Mouse (Mus musculus) E14TG2a.4 (cell line): ENCODE results near the gene Cdkl5.

Source experiments
- H3K27me3 ChIP-seq: 2 replicates; pipeline ENCODE4 v1.6.1; 2014; ENCODE audit warnings: low read length, control low read depth; ENCODE audit not compliant: insufficient read depth
- H3K36me3 ChIP-seq: 2 replicates; pipeline ENCODE4 v1.6.1; 2014; ENCODE audit warnings: low read length, control low read depth; ENCODE audit not compliant: insufficient read depth
- H3K4me1 ChIP-seq: replicated peaks from 2 replicates; pipeline ENCODE4 v1.6.1; 2014; ENCODE audit warnings: low read depth, low read length, control low read depth
- H3K4me3 ChIP-seq: replicated peaks from 2 replicates; pipeline ENCODE4 v1.5.1; 2014; ENCODE audit warnings: mild to moderate bottlenecking, low read length
- H3K9me3 ChIP-seq: 2 replicates; pipeline ENCODE4 v1.6.1; 2014; ENCODE audit warnings: low read length, control low read depth
- CTCF ChIP-seq: conservative IDR thresholded peaks from 2 replicates; pipeline ENCODE4 v1.5.1; 2014; ENCODE audit warnings: low read length
- NANOG ChIP-seq: IDR thresholded peaks from 2 replicates; pipeline ENCODE4 v1.6.1; 2014; ENCODE audit warnings: borderline replicate concordance, low read length, mixed read lengths
- POU5F1 ChIP-seq: IDR thresholded peaks from 2 replicates; pipeline ENCODE4 v1.6.1; 2014; ENCODE audit warnings: low read length, borderline replicate concordance

Gene Cdkl5

GRCm38 (mm10) chrX:160995131-160995667 is 695 bp upstream of the Cdkl5 start:
- Histone ChIP-seq H3K4me3 (peak overlapping the region; percentile 79), H3K4me1 (0 out of 2 replicates have a peak, but pooled peaks cover 2% of the 10 kb centered on the region), H3K27me3 (peaks cover 2% of the 10 kb centered on the region; the same call in 1 of the 2 replicates), H3K36me3 (no peaks in the 10 kb centered on the region), H3K9me3 (no peaks in the 10 kb centered on the region)
- TF ChIP-seq CTCF (no peak), POU5F1 (no peak), NANOG (no peak)

- Histone ChIP-seq H3K9me3 (no peaks in the 10 kb centered on the region), H3K4me3 (peak overlapping the region; percentile 82)
- TF ChIP-seq CTCF (no peak), NANOG (no peak), POU5F1 (no peak)
These were observed 560 bp downstream of the Cdkl5 start for GRCm38 (mm10) chrX:160993749-160994539.

GRCm38 (mm10) chrX:160992703-160993102 is 1.8 kb downstream of the Cdkl5 start:
- H3K4me3 ChIP-seq: no peak overlapping the region
- H3K9me3 ChIP-seq: no peaks in the 10 kb centered on the region
- 0 out of 2 replicates have a peak, but pooled peaks cover 2% of the 10 kb centered on the region for H3K4me1 ChIP-seq
- TF ChIP-seq POU5F1 (no peak), CTCF (no peak), NANOG (no peak)
- peaks cover 2% of the 10 kb centered on the region; the same call in 1 of the 2 replicates for H3K27me3 ChIP-seq
- no peaks in the 10 kb centered on the region for H3K36me3 ChIP-seq

More at GRCm38 (mm10) chrX:160993749-160994539, 560 bp downstream of the Cdkl5 start:
- Histone ChIP-seq H3K27me3 (peaks cover 2% of the 10 kb centered on the region; the same call in 1 of the 2 replicates), H3K4me1 (0 out of 2 replicates have a peak, but pooled peaks cover 2% of the 10 kb centered on the region), H3K36me3 (no peaks in the 10 kb centered on the region)

GRCm38 (mm10) chrX:160990276-160990675 is 4.2 kb downstream of the Cdkl5 start:
- Histone ChIP-seq H3K9me3 (no peaks in the 10 kb centered on the region), H3K4me1 (no peaks in the 10 kb centered on the region), H3K27me3 (no peaks in the 10 kb centered on the region), H3K4me3 (no peak overlapping the region), H3K36me3 (no peaks in the 10 kb centered on the region)
- no peak for TF ChIP-seq CTCF
- TF ChIP-seq POU5F1: no peak
- no peak for TF ChIP-seq NANOG

- Histone ChIP-seq H3K4me1 (0 out of 2 replicates have a peak, but pooled peaks cover 5% of the 10 kb centered on the region), H3K4me3 (no peak overlapping the region), H3K27me3 (no peaks in the 10 kb centered on the region), H3K9me3 (no peaks in the 10 kb centered on the region), H3K36me3 (no peaks in the 10 kb centered on the region)
- TF ChIP-seq CTCF: no peak
- no peak for TF ChIP-seq NANOG
- TF ChIP-seq POU5F1: no peak
These were observed 16.6 kb downstream of the Cdkl5 start for GRCm38 (mm10) chrX:160977919-160978318.

GRCm38 (mm10) chrX:160971991-160972545 is 22.4 kb downstream of the Cdkl5 start:
- H3K9me3 ChIP-seq: no peaks in the 10 kb centered on the region
- H3K27me3 ChIP-seq: no peaks in the 10 kb centered on the region
- H3K4me1 ChIP-seq: 0 out of 2 replicates have a peak, but pooled peaks cover 5% of the 10 kb centered on the region
- H3K4me3 ChIP-seq: no peak overlapping the region
- TF ChIP-seq POU5F1: no peak
- H3K36me3 ChIP-seq: no peaks in the 10 kb centered on the region

GRCm38 (mm10) chrX:160958593-160959131 is 35.8 kb downstream of the Cdkl5 start:
- Histone ChIP-seq H3K27me3 (no peaks in the 10 kb centered on the region), H3K9me3 (no peaks in the 10 kb centered on the region), H3K4me3 (no peak overlapping the region), H3K4me1 (no peaks in the 10 kb centered on the region), H3K36me3 (no peaks in the 10 kb centered on the region)
- TF ChIP-seq POU5F1: no peak
- TF ChIP-seq NANOG: no peak
- no peak for TF ChIP-seq CTCF

GRCm38 (mm10) chrX:160949583-160949982 is 44.9 kb downstream of the Cdkl5 start:
- Histone ChIP-seq H3K4me1 (no peaks in the 10 kb centered on the region), H3K9me3 (no peaks in the 10 kb centered on the region), H3K27me3 (no peaks in the 10 kb centered on the region), H3K36me3 (no peaks in the 10 kb centered on the region), H3K4me3 (no peak overlapping the region)
- TF ChIP-seq POU5F1: no peak
